ENCODE assay signal across 25 mouse cellular contexts in the genomic region with DNA sequence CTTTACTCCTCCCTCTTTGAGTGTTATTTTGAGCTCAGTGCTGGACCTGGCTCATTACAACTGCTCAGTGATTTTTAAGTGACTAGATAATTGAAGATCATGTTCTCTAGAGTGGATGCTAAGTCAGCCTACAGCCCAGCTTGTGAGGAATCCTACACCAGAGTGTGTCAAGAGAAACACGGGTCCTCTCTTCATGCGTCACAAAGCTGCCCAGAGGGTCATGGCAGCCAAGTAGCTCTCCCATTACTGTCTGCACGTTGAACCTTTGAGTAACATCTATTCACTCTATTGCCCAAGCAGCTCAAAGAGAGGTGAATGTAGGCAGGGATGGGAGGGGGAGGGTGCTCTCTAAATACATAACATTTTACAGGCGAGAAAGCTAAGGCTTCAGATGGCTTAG.
DNase-seq lines count a peak whose midpoint lies in the region; ATAC-seq and TF ChIP-seq lines count a peak whose summit lies in the region.
"Had no signal": no experiment of that assay in that cellular context is flagged by ENCODE, and none has a peak within 500 bp of the region (broad histone marks: within the 10 kb centered on the region; RNA-seq: fewer than 3 reads in every experiment).

No protein-coding gene starts in this region.

- no peak overlapping the region for H3K27ac ChIP-seq in kidney, embryonic 14.5 days (ENCODE audit: low read depth, low read length)
- no peak overlapping the region for H3K27ac ChIP-seq in kidney, postnatal 0 days
- H3K27ac ChIP-seq in hindbrain, embryonic 12.5 days = no peak overlapping the region
- H3K27ac ChIP-seq: embryonic facial prominence, embryonic 10.5 days; embryonic facial prominence, embryonic 13.5 days; forebrain, embryonic 10.5 days; gastrocnemius, adult 2 months; hindbrain, embryonic 13.5 days had no signal

- H3K36me3 ChIP-seq in kidney, embryonic 14.5 days (ENCODE audit: control insufficient read depth, insufficient read depth, low read length) = no peaks in the 10 kb centered on the region
- no peaks in the 10 kb centered on the region for H3K36me3 ChIP-seq in kidney, postnatal 0 days (ENCODE audit: insufficient read depth, low read length)
- no peaks in the 10 kb centered on the region for H3K36me3 ChIP-seq in hindbrain, embryonic 12.5 days
- H3K36me3 ChIP-seq: embryonic facial prominence, embryonic 10.5 days; embryonic facial prominence, embryonic 13.5 days; forebrain, embryonic 10.5 days; hindbrain, embryonic 13.5 days had no signal

- intact Hi-C loops in left cerebral cortex, postnatal 36 days (cut with DNase I) = no loop called here

- 36% methylated on average over 4 of the region's 4 CpGs for WGBS in kidney, embryonic 14.5 days
- WGBS in kidney, postnatal 0 days = 46% methylated on average over 4 of the region's 4 CpGs
- 87% methylated on average over 4 of the region's 4 CpGs for WGBS in hindbrain, embryonic 12.5 days

- no peak overlapping the region for H3K9ac ChIP-seq in kidney, embryonic 14.5 days (ENCODE audit: low read depth, low read length)
- H3K9ac ChIP-seq in kidney, postnatal 0 days (ENCODE audit: low read depth, low read length) = no peak overlapping the region
- no peak overlapping the region for H3K9ac ChIP-seq in hindbrain, embryonic 12.5 days
- H3K9ac ChIP-seq: embryonic facial prominence, embryonic 13.5 days; hindbrain, embryonic 13.5 days had no signal

- H3K9me3 ChIP-seq in kidney, embryonic 14.5 days (ENCODE audit: control insufficient read depth, low read length) = no peaks in the 10 kb centered on the region
- no peaks in the 10 kb centered on the region for H3K9me3 ChIP-seq in kidney, postnatal 0 days (replicated peaks; ENCODE audit: low read length)
- H3K9me3 ChIP-seq in hindbrain, embryonic 12.5 days (replicated peaks) = no peaks in the 10 kb centered on the region
- H3K9me3 ChIP-seq: embryonic facial prominence, embryonic 10.5 days; embryonic facial prominence, embryonic 13.5 days; forebrain, embryonic 10.5 days; hindbrain, embryonic 13.5 days had no signal

- peak; percentile 94 for ATAC-seq in kidney, embryonic 14.5 days (ENCODE audit: low FRiP score, low TSS enrichment)
- ATAC-seq in kidney, postnatal 0 days (replicated peaks; ENCODE audit: low FRiP score, low read depth) = peak; percentile 74
- no peak for ATAC-seq in hindbrain, embryonic 12.5 days (ENCODE audit: low FRiP score)
- ATAC-seq: CD4-positive, CD25-positive, alpha-beta regulatory T cell, adult 4 months; forebrain, embryonic 14.5 days; hindbrain, embryonic 16.5 days had no signal

- no peak for DNase-seq in kidney, adult 11 months
- peak; percentile 89 for DNase-seq in kidney, postnatal 0 days (ENCODE audit: low spot score)
- no peak for DNase-seq in kidney, adult 9 months
- peak; percentile 23 to 29 for DNase-seq in left cerebral cortex, postnatal 36 days (ENCODE audit: low spot score in 2 of 2)
- DNase-seq in left cerebral cortex, adult 18-20 months (ENCODE audit: low spot score in 2 of 2) = no peak
- DNase-seq: adrenal gland, adult 2 months; adrenal gland, postnatal 14 days; cerebellum, adult 11-12 months; cerebellum, adult 8-10 months; cerebellum, postnatal 10 days; cerebellum, postnatal 36 days; embryo, embryonic 11 days; gastrocnemius, adult 2 months; gastrocnemius, postnatal 14 days; heart, adult 11 months had no signal

- no peaks in the 10 kb centered on the region for H3K27me3 ChIP-seq in kidney, embryonic 14.5 days (ENCODE audit: control insufficient read depth, insufficient read depth, low read length)
- no peaks in the 10 kb centered on the region for H3K27me3 ChIP-seq in kidney, postnatal 0 days (ENCODE audit: insufficient read depth, low read length)
- no peaks in the 10 kb centered on the region for H3K27me3 ChIP-seq in hindbrain, embryonic 12.5 days
- H3K27me3 ChIP-seq: embryonic facial prominence, embryonic 13.5 days; hindbrain, embryonic 13.5 days had no signal

- no peaks in the 10 kb centered on the region for H3K4me1 ChIP-seq in kidney, embryonic 14.5 days (ENCODE audit: control insufficient read depth, insufficient read depth, low read length)
- no peaks in the 10 kb centered on the region for H3K4me1 ChIP-seq in kidney, postnatal 0 days (replicated peaks; ENCODE audit: insufficient read depth, low read length)
- 0 out of 2 replicates have a peak, but pooled peaks cover 4% of the 10 kb centered on the region for H3K4me1 ChIP-seq in hindbrain, embryonic 12.5 days
- H3K4me1 ChIP-seq: embryonic facial prominence, embryonic 10.5 days; embryonic facial prominence, embryonic 13.5 days; forebrain, embryonic 10.5 days; hindbrain, embryonic 13.5 days had no signal

- H3K4me2 ChIP-seq in kidney, embryonic 14.5 days (replicated peaks; ENCODE audit: low read depth, low read length) = no peak overlapping the region
- no peak overlapping the region for H3K4me2 ChIP-seq in kidney, postnatal 0 days (ENCODE audit: low read length)
- no peak overlapping the region for H3K4me2 ChIP-seq in hindbrain, embryonic 12.5 days (replicated peaks)
- H3K4me2 ChIP-seq: embryonic facial prominence, embryonic 13.5 days; heart, embryonic 11.5 days; hindbrain, embryonic 13.5 days had no signal

- H3K4me3 ChIP-seq in kidney, embryonic 14.5 days (ENCODE audit: low read length) = no peak overlapping the region
- H3K4me3 ChIP-seq in kidney, postnatal 0 days (replicated peaks; ENCODE audit: low read depth, low read length) = no peak overlapping the region
- H3K4me3 ChIP-seq in hindbrain, embryonic 12.5 days = no peak overlapping the region
- H3K4me3 ChIP-seq: embryonic facial prominence, embryonic 10.5 days; embryonic facial prominence, embryonic 13.5 days; forebrain, embryonic 10.5 days; gastrocnemius, adult 2 months; hindbrain, embryonic 13.5 days had no signal

- TF ChIP-seq CTCF in kidney, postnatal 0 days (IDR thresholded peaks at IDR 0.05; ENCODE audit: low read depth) = no peak

Comparison
In these comparisons a context has a peak if more than half of its experiments do, and no peak if none do; other contexts are left out.
1. DNase-seq: peak in kidney, postnatal 0 days (single experiment) and left cerebral cortex, postnatal 36 days (2 of 2); none in kidney, adult 11 months (single experiment), kidney, adult 9 months (single experiment) and left cerebral cortex, adult 18-20 months (0 of 2).